Comparison of ENCODE assay signal across 33 mouse cellular contexts in genomic region chr13:59685236-59685635, GRCm38 (mm10). TPM values are rescaled to one million over a fixed set of nuclear protein-coding genes. Genes with fewer than 3 reads are reported as not detected.
"Had no signal": no experiment of that assay in that cellular context is flagged by ENCODE, and none has a peak within 500 bp of the region (broad histone marks: within the 10 kb centered on the region; RNA-seq: fewer than 3 reads in every experiment).

No protein-coding gene starts in this region.

- H3K4me1 ChIP-seq: limb, embryonic 10.5 days; limb, embryonic 13.5 days; midbrain, embryonic 12.5 days; neural tube, embryonic 13.5 days; stomach, embryonic 15.5 days had no signal

- H3K27ac ChIP-seq: kidney, postnatal 0 days; layer of hippocampus, adult 2 months; limb, embryonic 10.5 days; limb, embryonic 13.5 days; liver, embryonic 13.5 days; midbrain, embryonic 12.5 days; neural tube, embryonic 13.5 days; stomach, embryonic 15.5 days had no signal

- H3K9ac ChIP-seq: limb, embryonic 13.5 days; liver, embryonic 13.5 days; midbrain, embryonic 12.5 days; neural tube, embryonic 13.5 days; stomach, embryonic 15.5 days had no signal

- H3K27me3 ChIP-seq: limb, embryonic 13.5 days; neural tube, embryonic 13.5 days had no signal

- H3K9me3 ChIP-seq: limb, embryonic 10.5 days; limb, embryonic 13.5 days; liver, embryonic 13.5 days; midbrain, embryonic 12.5 days; neural tube, embryonic 13.5 days; stomach, embryonic 15.5 days had no signal

- H3K36me3 ChIP-seq: limb, embryonic 10.5 days; limb, embryonic 13.5 days; liver, embryonic 13.5 days; midbrain, embryonic 12.5 days; neural tube, embryonic 13.5 days; stomach, embryonic 15.5 days had no signal

- DNase-seq: kidney, postnatal 25 days; layer of hippocampus, adult 9-11 months; liver; liver, embryonic 13.5 days; lung, adult 2 months; lung, postnatal 14 days; lung, postnatal 4 days; retina, postnatal 1 day; right cerebral cortex, postnatal 25 days; spleen, adult 18-20 months; thymus, postnatal 36 days had no signal

- ATAC-seq: midbrain, embryonic 16.5 days had no signal

- H3K4me3 ChIP-seq: layer of hippocampus, adult 2 months; limb, embryonic 10.5 days; limb, embryonic 13.5 days; liver, embryonic 13.5 days; midbrain, embryonic 12.5 days; myocyte; neural tube, embryonic 13.5 days; stomach, embryonic 15.5 days had no signal

RNA-seq across cellular contexts. Expression of gene 4921517D22Rik, which starts 8.7 kb away (rescaled TPM):
- total RNA-seq: layer of hippocampus, adult 2 months; layer of hippocampus, postnatal 25 days; left cerebral cortex, adult 18-20 months; left cerebral cortex, postnatal 25 days; megakaryocyte progenitor cell, adult 5-6 weeks; megakaryocyte-erythroid progenitor cell, adult 5-6 weeks; monocyte, adult 5-6 weeks had no signal
- polyA plus RNA-seq: kidney, embryonic 14.5 days; kidney, postnatal 0 days; large intestine, adult 2 months; limb, embryonic 10.5 days; limb, embryonic 13.5 days; liver, embryonic 13.5 days; liver, embryonic 16.5 days; lung, adult 2 months; lung, embryonic 16.5 days; midbrain, embryonic 12.5 days; midbrain, embryonic 16.5 days; myocyte; neural tube, embryonic 13.5 days; stomach, embryonic 15.5 days; thymus, postnatal 0 days; urinary bladder, adult 2 months had no signal

RNA-seq across cellular contexts. Expression of gene Spata31d1a, which starts 24.9 kb away (rescaled TPM):
- total RNA-seq: megakaryocyte progenitor cell, adult 5-6 weeks; monocyte, adult 5-6 weeks; neutrophil, adult 5-6 weeks had no signal
- polyA plus RNA-seq: kidney, postnatal 0 days; large intestine, adult 2 months; limb, embryonic 10.5 days; limb, embryonic 13.5 days; lung, adult 2 months; lung, embryonic 16.5 days; myocyte; stomach, embryonic 15.5 days; thymus, postnatal 0 days; urinary bladder, adult 2 months had no signal

RNA-seq across cellular contexts. Expression of gene Spata31d1b, which starts 26.8 kb away (rescaled TPM):
- total RNA-seq: megakaryocyte progenitor cell, adult 5-6 weeks; megakaryocyte-erythroid progenitor cell, adult 5-6 weeks; neutrophil, adult 5-6 weeks had no signal
- polyA plus RNA-seq: kidney, embryonic 14.5 days; kidney, postnatal 0 days; large intestine, adult 2 months; limb, embryonic 10.5 days; limb, embryonic 13.5 days; liver, embryonic 13.5 days; liver, embryonic 16.5 days; lung, adult 2 months; lung, embryonic 16.5 days; midbrain, embryonic 12.5 days; midbrain, embryonic 16.5 days; myocyte; neural tube, embryonic 13.5 days; stomach, embryonic 15.5 days; urinary bladder, adult 2 months had no signal

RNA-seq across cellular contexts. Expression of gene Spata31d1d, which starts 46.3 kb away (rescaled TPM):
- total RNA-seq: layer of hippocampus, adult 2 months; layer of hippocampus, postnatal 25 days; left cerebral cortex, adult 18-20 months; left cerebral cortex, postnatal 25 days; megakaryocyte progenitor cell, adult 5-6 weeks; monocyte, adult 5-6 weeks; neutrophil, adult 5-6 weeks had no signal
- polyA plus RNA-seq: kidney, embryonic 14.5 days; kidney, postnatal 0 days; large intestine, adult 2 months; limb, embryonic 10.5 days; limb, embryonic 13.5 days; liver, embryonic 13.5 days; liver, embryonic 16.5 days; lung, adult 2 months; lung, embryonic 16.5 days; midbrain, embryonic 12.5 days; midbrain, embryonic 16.5 days; myocyte; neural tube, embryonic 13.5 days; stomach, embryonic 15.5 days; thymus, postnatal 0 days; urinary bladder, adult 2 months had no signal
